Mouse (Mus musculus) CH12F3 (cell line): ENCODE measurements around the gene Mapk8.
"Not testable (repeated sequence)": the region's sequence is repeated elsewhere in the genome, so short reads cannot be mapped to it uniquely, and the experiment has no call there.

Experiments
- in situ Hi-C: fragments of 300-500 bp; cut with MboI; formaldehyde crosslinking; loops from 2 replicates; pipeline ENCODE4 v1.14.3; 2020; ENCODE audit warnings: low sequenced_read_pairs

Mapk8 gene

DNA sequence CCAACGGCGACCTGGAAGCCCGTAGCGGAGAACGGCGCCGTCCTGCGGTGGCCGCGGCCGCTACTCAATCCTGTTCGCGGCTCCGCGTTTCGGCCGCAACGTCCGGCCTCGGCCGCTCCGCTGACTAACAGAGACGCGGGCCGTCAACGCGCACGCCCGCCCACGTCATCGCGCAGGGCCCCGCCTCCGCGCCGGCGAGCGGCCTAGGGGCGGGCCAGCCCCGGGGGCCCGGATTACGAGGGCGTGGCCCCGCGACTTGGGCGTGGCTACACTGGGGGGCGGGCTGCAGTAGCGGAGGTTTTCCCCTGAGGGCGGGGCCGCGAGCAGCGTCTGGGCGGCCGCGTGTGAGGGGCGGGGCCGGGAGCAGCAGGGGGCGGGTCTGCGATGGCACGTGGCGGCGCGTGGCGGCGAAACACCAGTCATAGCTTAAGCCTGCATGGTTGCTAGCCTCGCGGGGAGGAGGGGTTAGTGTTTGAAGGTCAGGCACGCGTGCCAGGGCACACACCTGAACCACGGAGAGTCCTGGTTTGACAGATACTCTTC, at the start of gene Mapk8:
Gene Mapk8, minus strand, starts transcription at position 132 of the 543 bp plus-strand sequence.
- in situ Hi-C loops = no loop called here

DNA sequence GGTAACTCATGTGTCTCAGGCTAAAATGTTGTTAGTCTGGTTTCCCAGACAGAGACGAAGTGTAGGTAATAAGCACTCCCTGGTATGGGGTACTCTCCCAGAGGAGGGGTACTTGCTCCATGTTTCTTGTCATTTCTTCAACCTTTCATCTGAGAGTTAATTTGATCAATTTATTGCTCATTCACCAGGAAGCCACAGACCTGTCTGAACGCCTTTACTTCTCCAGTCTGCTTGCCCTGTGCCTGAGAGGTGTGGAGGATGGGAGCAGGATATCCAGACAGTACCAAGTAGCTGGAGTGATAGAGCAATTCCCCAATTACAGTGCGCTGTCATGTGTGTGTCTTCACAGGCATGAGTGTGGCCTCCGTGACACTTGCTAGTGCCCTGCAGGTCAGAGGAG, 48.3 kb upstream of the Mapk8 start:
- in situ Hi-C loops = no loop called here

DNA sequence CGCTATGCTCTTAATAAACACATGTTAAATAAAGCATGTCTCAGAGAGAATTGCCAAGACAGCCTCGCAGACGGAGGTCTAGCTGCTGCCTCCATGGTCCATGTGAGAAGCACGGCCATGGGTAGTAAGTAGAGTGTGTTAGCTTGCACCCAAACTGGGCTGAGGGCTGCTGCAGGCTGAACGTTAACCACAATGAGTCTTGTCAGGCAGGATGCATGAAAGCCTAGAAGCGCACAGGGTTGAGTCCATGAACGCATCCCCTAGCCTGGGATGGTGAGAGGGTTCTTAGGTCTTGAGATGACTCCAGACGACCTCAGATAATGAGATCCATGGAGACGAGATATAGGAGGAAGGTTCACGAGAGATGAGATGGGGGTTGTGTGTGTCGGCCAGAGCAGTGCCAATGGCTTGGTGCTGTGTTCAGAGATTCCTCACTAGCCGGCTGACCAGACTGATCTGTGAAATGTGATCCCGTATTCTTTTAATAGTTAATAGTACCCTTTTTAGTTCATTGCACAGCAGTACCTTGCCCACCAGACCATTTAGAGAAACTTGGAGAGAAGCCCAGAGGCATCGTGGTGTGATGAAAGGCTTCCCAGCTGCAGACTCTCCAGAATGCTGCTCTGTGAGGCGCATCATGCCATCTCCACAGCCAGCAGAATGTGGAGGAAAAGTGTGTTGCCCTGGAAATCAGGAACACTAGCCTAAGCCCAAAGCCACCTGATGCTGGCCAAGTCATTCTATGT, 41.0 kb upstream of the Mapk8 start:
- in situ Hi-C loops = no loop called here

DNA sequence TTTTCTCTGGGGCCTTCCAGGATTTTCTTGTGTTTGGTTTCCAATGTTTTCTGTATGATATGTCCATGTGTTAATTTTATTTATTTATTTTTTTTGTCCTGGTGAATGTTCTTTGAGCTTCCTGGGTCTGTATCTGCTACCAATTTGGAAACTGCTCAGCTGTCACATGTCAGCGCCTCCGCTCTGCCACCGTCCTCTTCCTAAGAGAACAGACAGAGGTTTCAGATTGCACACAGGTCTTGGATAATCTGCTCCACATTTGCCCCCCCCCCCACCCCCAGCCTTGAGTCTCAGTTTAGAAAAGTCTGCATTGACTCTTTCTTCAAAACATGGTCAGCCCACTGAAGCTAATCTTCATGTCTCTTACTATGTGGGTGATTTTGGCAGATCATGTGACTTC, 35.0 kb upstream of the Mapk8 start:
- in situ Hi-C loops = no loop called here

DNA sequence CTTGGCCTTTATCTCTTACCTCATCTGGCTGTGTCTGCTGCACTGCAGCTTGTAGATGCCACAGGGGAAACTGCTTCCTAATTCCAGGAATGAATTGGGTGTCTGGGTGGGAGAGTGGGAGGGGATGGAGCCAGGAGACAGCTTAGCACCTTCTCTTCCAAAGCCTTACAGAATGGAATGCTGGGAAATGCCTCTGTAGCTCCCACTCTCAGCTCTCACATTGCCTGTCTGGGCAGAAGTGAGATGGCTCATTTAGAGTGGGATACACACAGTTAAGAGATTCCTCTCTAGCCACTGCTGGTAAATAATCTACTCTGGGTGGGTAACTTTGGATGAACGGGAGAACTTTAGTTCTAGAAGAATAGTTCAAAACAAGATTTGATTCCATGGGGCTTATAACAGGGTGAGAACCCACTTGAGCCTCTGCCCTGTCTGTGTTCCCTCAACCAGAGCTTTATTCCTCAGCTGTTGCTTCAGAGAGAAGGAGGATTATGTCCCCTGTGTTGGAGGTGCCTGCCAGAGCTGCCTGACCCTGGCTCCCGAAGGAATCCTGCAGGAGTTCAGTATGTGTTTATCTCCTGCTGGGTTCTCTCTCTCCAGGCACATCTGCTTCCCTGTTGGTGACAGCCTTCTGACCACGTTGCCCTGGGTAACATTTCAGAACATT, 29.3 kb upstream of the Mapk8 start:
- in situ Hi-C loops = no loop called here

DNA sequence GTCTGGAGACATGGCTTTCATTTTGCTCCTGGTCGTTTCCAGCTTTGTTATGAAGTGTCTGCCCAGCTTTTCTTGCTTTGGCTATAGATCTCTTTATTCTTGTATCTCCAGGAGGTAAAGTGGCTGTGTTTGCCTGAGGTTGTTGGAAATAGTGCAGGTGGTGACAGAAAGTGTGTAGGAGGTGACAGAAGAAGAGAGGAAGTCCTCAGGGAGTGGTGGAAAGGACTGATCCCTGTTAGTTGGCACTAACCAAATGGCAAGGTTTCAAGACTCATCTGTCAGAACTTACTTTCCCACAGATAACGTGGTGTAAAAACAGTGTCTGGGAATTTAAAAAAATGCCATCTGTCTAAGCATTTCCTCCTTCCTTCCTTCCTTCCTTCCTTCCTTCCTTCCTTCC, 27.5 kb upstream of the Mapk8 start:
- in situ Hi-C loops = no loop called here

DNA sequence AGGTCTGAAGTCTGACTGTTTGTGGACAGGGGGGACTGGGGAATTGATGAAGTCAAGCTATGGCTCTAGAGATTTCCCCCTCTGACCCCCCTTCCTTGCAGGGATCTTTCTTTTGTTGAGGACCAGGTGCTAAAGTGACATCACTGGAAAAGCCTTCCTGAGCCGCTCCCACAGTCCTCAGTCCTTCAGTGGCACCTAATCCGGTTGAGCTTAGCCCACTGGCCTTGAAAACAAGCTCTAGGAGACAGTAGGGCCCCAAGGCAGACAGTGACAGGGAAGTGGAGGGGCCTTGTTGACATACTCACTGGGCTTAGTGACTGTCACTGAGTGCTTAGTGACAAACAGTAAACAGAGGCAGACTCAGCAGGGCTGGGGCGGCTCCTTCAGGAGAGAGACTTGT, 24.4 kb upstream of the Mapk8 start, which contains the start of gene Frmpd2:
Gene Frmpd2, plus strand, starts transcription at position 366 of the 400 bp plus-strand sequence.
- in situ Hi-C loops = no loop called here

DNA sequence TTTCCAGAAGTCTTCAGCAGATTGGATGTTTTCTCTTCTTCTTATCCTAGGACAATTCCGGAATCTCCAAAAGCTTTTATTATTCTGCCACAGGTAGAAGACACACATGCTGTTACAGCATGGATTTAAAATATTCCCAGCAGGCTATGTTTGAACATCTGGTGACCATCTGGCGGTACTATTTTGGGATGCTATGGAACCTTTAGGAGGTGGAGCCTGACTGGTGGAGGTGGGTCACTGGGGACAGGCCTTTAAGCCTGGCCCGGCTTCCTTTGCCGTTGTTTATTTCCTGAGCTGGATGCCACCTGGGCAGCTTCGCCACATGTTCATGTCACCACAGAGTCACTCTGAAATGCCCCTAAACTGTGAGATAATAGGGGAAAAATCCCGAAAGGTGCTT, 20.8 kb upstream of the Mapk8 start:
- in situ Hi-C loops = no loop called here

DNA sequence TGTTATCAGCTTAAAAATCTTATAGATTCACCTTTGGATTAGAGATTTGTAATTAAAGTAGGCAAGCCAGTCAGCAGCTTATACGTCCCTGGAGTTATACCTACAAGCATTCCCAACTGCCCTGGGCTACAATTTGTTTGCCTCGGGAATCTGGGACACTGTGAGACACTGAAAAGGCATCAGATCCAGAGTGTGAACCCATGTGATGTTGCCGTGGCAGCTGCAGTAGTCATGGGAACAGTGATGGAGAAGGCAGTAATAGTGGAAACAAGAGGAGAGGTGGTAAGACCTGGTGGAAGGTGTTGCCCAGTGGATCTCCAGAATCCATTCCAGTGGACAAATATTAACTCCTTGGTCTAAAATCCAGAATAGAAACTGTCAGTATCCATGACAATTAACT, 16.7 kb upstream of the Mapk8 start:
- in situ Hi-C loops = no loop called here

DNA sequence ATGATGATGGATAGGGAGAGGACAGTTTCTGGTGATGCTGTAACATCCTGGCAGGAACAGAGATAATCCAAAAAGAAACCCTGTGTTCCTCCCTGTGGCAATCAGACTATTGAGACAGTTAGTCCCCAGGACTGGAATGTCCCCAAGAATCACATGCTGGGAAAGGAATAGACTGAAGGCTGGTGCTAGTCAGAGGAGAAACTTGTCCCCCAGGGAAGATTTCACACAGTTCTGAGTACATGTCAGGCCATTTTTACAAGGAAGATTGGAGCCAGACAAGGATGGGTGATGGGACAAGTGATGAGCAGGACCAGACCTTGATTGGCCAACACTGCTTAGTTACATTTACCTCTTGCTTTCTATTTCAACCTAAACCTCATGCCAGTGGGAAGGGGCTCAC, 3.4 kb upstream of the Mapk8 start:
- in situ Hi-C loops = no loop called here

DNA sequence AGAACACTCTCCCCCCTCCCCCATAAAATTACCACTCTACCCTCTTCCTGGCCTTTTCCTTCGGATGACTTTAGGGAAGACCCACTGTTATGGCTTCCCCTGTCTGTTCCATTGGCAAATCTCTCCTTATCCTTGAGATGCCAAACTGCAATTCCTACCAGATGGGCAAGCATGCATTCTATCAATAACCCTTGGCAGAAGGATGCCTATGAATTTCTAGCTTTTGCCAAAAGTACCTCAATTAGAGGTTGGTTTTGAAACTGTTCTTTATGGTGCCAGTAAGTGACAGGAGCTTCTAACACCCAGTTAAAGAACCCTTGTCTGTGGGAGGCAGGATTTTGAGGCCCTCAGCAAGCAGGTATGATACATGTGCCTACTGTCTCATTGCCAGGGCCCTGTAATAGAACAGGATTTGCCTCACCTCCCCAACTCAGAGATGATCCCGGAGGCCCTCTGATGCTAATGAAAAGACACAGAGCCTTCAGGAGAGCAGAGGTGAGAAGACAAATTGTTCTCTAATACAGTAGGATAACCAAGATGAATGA, 2.4 kb upstream of the Mapk8 start:
- in situ Hi-C loops = no loop called here

DNA sequence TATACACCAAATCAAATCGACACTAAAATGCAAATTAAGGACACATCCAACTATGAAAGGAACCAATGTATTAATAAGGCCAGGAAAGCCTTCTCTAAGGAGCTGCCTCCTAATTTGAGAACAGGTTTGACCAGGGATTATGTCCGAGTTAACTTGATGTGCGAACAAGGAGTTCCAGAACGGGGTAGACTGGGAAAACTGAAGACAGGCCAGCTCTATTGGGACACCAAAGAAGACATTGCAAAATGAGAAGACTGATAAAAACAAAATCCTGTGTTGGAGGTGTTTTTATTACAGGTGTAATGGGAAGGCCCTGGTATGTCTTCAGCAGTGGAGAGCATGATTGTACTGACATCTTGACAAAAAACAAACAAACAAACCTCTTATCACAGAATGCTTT, 1.3 kb upstream of the Mapk8 start:
- in situ Hi-C loops = no loop called here

DNA sequence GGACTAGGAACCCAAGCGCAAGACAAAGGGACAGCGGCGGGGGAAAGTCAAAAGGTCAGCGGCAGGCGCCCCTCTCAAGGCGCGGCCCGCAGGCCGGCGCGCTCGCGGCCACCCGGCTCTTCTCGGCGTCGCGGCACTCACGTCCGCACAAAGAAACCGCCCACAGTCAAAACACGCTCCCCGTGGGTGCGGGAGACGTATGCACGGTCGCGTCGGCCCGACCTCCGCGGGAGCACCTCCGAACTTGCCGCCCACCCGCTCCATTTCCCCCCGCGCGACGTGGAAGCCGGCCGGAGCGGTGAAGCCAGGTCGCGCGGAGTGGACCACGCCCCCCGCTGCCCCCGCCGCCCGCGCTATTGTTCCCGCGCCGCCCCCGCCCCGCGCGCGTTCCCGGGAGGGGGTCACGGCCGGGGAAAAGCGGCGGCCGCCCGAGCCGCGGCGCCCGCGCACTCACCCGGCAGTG, 366 bp downstream of the Mapk8 start:
- in situ Hi-C loops = no loop called here

DNA sequence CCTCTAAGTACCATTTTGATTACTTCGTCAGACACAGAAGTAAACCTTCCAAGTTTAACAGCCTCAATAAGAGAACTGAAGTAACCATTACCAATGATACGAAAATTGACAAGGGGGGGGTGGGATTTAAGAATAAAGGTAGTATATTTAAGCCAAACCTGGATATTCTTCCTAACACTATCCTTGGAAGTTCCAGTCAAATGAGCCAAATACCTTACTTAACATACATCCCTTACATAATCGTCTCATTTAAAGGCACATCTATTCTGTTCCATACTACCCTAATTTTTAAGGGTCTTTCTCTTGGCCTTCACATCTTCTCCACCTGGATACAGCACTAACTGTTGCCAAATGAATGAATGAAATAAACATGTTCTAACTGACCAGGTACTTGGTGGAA, 996 bp downstream of the Mapk8 start:
- in situ Hi-C loops = no loop called here

DNA sequence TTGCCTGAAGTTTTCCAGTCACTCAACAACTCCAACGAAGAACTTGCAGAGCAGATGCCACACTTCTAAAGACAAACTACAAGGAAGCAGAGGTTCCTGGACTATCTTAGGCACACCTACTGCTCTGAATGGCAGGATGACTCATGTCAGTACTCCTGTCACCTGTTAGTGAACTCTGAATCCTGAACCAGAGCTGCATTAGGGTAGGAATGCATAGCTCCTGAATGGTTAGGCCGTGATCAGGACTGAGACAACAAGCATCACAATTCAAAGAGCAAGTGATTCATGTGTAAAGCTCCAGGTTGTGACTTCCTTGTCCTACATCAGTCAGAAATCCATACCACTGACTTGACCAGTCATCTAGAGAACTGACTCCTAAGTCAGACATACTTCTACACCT, 3.2 kb downstream of the Mapk8 start:
- in situ Hi-C loops = no loop called here

DNA sequence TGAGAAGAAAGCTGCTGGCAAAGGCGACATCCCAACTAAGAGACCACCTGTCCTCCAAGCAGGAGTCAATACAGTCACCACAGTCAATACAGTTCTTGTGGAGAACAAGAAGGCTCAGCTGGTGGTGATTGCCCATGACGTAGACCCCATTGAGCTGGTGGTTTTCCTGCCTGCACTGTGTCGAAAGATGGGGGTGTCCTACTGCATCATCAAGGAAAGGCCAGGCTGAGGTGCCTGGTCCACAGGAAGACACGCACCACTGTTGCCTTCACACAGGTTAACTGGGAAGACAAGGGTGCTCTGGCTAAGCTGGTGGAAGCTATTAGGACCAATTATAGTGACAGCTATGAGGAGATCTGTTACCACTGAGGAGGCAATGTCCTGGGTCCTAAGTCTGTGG, 14.5 kb downstream of the Mapk8 start:
- in situ Hi-C loops = not testable (repeated sequence)

DNA sequence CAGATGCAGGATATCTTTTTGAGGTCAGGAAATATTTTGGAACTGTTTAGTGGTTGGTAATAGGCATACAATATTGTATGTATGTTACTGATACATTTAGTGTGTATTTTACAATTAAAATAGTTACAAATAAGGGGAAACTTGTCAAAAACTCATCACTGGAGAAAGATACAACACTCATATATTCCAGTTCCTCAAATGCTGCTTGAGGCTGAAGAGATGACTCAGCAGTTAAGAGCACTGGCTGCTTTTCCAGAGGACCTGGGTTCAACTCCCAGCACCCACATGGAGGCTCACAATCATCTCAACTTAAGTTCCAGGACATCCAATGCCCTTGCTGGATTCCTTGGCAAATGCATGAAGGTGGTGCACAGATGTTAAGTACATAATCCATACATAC, 22.8 kb downstream of the Mapk8 start:
- in situ Hi-C loops = no loop called here

DNA sequence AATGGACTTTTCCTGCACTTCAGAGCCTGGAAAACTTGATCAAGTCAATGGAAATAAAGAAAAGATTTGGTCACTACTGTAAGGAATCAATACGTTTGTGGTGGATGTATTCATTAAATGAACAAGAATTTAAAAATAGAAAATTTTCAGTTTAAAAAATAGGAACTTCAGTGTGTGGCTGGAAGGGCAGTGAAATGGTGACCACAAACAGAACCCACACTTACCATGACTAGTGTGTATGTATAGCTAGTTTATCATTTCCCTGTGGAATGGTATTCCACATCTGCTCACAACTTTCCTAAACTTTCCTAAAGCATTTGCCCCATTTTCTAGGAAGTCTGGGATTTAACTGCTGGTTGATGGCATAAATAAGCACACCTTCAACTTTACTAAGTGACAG, 24.0 kb downstream of the Mapk8 start:
- in situ Hi-C loops = no loop called here

DNA sequence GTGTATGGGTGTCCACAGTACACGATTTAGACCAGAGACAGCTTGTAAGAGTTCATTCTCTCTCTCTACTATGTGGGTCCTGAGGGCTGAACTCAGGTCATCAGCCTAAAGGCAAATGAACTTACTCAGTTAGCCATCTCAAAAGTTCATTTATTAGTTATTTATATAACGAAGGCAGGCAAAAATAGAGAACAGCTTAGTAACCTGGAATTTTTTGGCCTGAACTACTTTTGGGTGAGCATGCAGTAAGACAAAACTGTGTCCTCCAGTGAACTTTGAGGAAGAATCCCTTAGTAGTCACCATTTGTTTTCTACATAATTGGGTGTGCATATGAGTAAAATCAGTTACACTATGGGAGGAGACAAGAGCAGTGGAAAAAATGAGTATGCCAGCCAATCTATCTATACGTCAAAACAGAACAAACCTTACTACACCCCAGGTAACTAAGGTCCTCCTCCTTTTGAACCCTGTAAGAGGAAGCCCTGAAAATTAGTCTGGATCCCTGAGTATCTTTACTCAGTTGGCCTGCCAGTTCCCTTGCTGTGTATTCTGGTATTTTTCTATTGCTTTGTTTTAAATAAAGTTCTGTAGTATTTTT, 28.5 kb downstream of the Mapk8 start:
- in situ Hi-C loops = no loop called here

DNA sequence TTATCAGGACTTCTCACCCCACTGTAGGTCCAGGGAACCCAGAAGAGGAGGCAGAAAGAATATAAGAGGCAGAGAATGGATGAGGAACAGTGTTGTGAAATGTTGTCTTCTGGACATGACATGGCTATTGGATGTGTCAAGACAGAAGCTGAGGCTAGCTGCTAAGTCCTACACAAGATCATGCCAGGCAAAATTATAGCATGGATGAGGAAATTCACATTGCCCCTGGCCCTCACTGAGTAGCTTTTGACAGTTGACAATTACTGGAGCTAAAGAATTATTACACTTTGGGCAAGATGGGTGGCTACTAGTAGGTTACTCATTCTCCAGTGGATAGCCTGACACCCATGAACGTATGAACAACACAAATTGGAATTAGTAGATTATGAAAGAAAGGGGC, 31.2 kb downstream of the Mapk8 start:
- in situ Hi-C loops = no loop called here

DNA sequence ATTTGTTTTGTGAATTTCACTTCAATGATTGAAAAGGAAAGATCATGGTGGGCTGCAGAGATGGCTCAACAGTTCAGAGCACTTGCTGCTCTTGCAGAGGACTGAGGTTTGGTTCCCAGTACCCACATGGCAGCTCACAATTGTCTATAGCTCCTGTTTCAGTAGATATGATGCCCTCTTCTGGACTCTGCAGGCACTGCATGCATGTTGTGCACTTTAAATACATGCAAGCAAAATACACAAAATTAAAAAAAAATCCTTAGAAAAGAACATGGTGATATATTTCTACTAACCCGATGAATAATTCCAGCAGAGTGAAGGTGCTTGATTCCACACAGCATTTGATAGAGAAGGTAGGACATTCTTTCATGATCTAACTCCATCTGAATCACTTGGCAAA, 44.6 kb downstream of the Mapk8 start:
- in situ Hi-C loops = no loop called here

DNA sequence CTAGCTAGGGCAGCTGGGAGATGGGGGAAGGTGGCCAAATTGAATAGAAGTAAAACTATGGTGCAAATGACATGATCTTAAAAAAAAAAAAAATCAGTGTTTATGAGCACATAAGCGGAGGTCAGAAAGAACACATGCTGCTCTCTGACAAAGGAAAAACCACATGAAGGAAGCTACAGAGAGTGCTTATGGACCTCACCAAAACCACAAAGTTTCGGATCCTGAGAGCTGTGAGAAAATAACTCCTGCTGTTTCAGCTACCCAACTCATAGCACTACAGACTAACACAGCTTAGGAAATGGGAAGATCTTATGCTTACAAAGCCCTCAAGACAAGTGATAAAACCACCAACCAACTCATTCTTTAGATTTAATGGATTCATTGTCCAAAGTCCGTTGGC, 46.9 kb downstream of the Mapk8 start:
- in situ Hi-C loops = no loop called here
